Mouse (Mus musculus): Measurements from ENCODE around the gene Arf4. TPM values are rescaled to one million over a fixed set of nuclear protein-coding genes. Genes with fewer than 3 reads are reported as not detected.
A peak's percentile ranks its signal among the peaks of the same experiment; 100 is the strongest.

Gene Arf4
- total RNA-seq (2018; cell fraction: chromatin; rRNA removed) = 100 to 1,000 TPM in 25 of 26 experiments, 10 to 100 TPM in 1; 88.1 to 393 (median 178) TPM
- total RNA-seq (2018; cell fraction: cytosol; rRNA removed) = 100 to 1,000 TPM; 173 to 318 (median 215) TPM
- total RNA-seq (2018; cell fraction: nucleus; rRNA removed) = 100 to 1,000 TPM; 110 to 274 (median 211) TPM
- polyA plus RNA-seq (2018) = 146 to 281 TPM (median 200 TPM) in 3 replicates

- WGBS (ENCODE audit: missing documents) = under 1% methylated on average over 79 of the region's 83 CpGs
These were observed at the start of gene Arf4 for GRCm38 (mm10) chr14:26637851-26638707. Gene Arf4 (plus strand): TSS chr14:26638074.

DNA sequence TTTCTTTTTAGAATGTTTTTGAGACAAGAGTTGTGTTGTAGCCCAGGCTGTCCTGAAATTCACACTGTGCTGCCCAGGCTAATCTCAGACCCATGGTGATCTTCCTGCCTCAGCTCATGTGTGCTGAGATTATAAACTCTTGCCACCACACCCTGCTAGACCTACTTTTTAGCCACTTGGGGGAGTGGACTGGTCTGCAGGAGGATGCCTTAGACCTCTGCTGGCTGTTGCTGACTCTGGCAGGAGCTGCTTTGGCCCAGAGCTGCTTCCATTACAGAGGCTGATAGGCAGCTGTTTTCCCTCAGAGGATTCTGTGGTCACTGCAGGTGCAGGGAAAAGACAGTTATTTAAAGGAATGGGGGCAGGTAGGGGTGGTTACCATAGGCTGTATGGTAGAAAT is 46.5 kb upstream of the Arf4 start:
- Histone ChIP-seq H3K36me3 (ENCODE audit: inconsistent target) (peaks cover 15% of the 10 kb centered on the region), H3K27ac (no peak overlapping the region), H3K4me3 (ENCODE audit: inconsistent target) (no peak overlapping the region), H3K79me2 (ENCODE audit: inconsistent target) (peaks cover 68% of the 10 kb centered on the region)

More at GRCm38 (mm10) chr14:26637851-26638707, at the start of gene Arf4:
- Histone ChIP-seq H3K4me3 (ENCODE audit: inconsistent target) (peak within 1 kb of the TSS; percentile 96), H3K27ac (peak within 1 kb of the TSS; percentile 83), H3K36me3 (ENCODE audit: inconsistent target) (no peaks in the 10 kb centered on the region), H3K79me2 (ENCODE audit: inconsistent target) (peaks cover 50% of the 10 kb centered on the region)

GRCm38 (mm10) chr14:26593281-26593895 is 44.5 kb upstream of the Arf4 start:
- Histone ChIP-seq H3K79me2 (ENCODE audit: inconsistent target) (peaks cover 48% of the 10 kb centered on the region), H3K4me3 (ENCODE audit: inconsistent target) (no peak overlapping the region), H3K27ac (no peak overlapping the region), H3K36me3 (ENCODE audit: inconsistent target) (peaks cover 25% of the 10 kb centered on the region)
- 67% methylated on average over 2 of the region's 2 CpGs for WGBS (ENCODE audit: missing documents)

- Histone ChIP-seq H3K79me2 (ENCODE audit: inconsistent target) (peaks cover 30% of the 10 kb centered on the region; the same call in 1 of the 2 replicates), H3K36me3 (ENCODE audit: inconsistent target) (peaks cover 30% of the 10 kb centered on the region), H3K27ac (no peak overlapping the region), H3K4me3 (ENCODE audit: inconsistent target) (no peak overlapping the region)
- 93% methylated on average over 7 of the region's 7 CpGs for WGBS (ENCODE audit: missing documents)
These were observed 42.7 kb upstream of the Arf4 start for GRCm38 (mm10) chr14:26595167-26595566.

- Histone ChIP-seq H3K79me2 (ENCODE audit: inconsistent target) (peaks cover 23% of the 10 kb centered on the region; the same call in 1 of the 2 replicates), H3K36me3 (ENCODE audit: inconsistent target) (peaks cover 36% of the 10 kb centered on the region), H3K27ac (no peak overlapping the region), H3K4me3 (ENCODE audit: inconsistent target) (no peak overlapping the region)
- 50% methylated on average over 5 of the region's 5 CpGs for WGBS (ENCODE audit: missing documents)
These were observed 42.0 kb upstream of the Arf4 start for GRCm38 (mm10) chr14:26595695-26596365.

DNA sequence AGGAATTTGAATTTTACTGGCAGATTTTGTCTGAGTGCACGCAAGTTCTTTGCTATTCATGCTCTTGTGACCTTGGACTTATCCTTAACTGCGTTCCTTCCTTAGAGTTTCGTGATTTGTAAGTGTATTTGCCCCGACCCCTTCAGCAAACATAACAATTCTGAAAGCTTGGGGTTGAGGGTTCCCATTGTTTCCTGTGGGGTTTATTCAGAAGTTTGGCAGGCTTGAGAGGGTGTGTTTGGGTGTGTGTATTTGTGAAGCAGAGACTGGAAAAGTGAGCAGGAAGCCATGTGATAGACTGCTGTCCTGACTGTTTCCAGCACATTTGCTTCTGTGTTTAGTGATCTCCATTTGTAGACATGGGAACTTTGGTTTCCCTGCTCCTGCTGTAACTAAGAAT is 32.5 kb upstream of the Arf4 start:
- H3K79me2 ChIP-seq (ENCODE audit: inconsistent target) = no peaks in the 10 kb centered on the region
- no peak overlapping the region for H3K27ac ChIP-seq
- WGBS (ENCODE audit: missing documents) = 97% methylated on average over 4 of the region's 4 CpGs
- H3K4me3 ChIP-seq (ENCODE audit: inconsistent target) = no peak overlapping the region
- peaks cover 69% of the 10 kb centered on the region for H3K36me3 ChIP-seq (ENCODE audit: inconsistent target)

GRCm38 (mm10) chr14:26609674-26610073 is 28.2 kb upstream of the Arf4 start:
- Histone ChIP-seq H3K27ac (no peak overlapping the region), H3K4me3 (ENCODE audit: inconsistent target) (no peak overlapping the region), H3K36me3 (ENCODE audit: inconsistent target) (peaks cover 54% of the 10 kb centered on the region), H3K79me2 (ENCODE audit: inconsistent target) (no peaks in the 10 kb centered on the region)
- WGBS (ENCODE audit: missing documents) = 79% methylated on average over 1 of the region's 1 CpGs

GRCm38 (mm10) chr14:26610689-26611088 is 27.2 kb upstream of the Arf4 start:
- WGBS (ENCODE audit: missing documents) = 25% methylated on average over 4 of the region's 4 CpGs
- H3K4me3 ChIP-seq (ENCODE audit: inconsistent target) = no peak overlapping the region
- H3K36me3 ChIP-seq (ENCODE audit: inconsistent target) = peaks cover 52% of the 10 kb centered on the region
- no peak overlapping the region for H3K27ac ChIP-seq
- H3K79me2 ChIP-seq (ENCODE audit: inconsistent target) = no peaks in the 10 kb centered on the region

GRCm38 (mm10) chr14:26625301-26625700 is 12.6 kb upstream of the Arf4 start:
- H3K36me3 ChIP-seq (ENCODE audit: inconsistent target) = peaks cover 47% of the 10 kb centered on the region
- H3K27ac ChIP-seq = no peak overlapping the region
- peaks cover 6% of the 10 kb centered on the region; the same call in 1 of the 2 replicates for H3K79me2 ChIP-seq (ENCODE audit: inconsistent target)
- WGBS (ENCODE audit: missing documents) = 83% methylated on average over 4 of the region's 4 CpGs
- no peak overlapping the region for H3K4me3 ChIP-seq (ENCODE audit: inconsistent target)

DNA sequence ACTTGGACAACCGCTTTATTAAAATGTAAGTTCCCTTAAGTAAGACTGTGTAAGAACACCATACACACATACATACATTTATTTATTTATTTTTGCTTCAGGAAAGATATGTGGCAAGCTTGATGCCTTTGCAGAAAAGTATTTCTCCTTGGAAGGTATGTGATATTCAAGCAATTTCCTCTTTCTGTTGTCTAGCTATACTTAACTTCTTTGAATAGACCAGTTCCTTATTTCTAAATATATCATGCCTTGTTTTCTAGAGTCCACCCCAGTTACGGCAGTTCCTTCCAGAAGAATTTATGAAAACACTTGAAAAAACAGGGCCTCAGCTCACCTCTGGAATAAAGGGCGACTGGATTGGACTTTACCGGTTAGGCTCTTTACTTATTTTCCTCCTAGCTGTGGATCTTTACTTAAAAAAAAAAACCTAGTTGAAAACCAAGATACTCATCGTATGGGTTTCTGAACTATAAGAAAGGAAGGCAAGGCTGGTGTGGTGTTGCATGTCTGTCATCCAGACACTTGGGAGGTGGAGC is 11.2 kb upstream of the Arf4 start:
- 7% methylated on average over 5 of the region's 5 CpGs for WGBS (ENCODE audit: missing documents)
- Histone ChIP-seq H3K79me2 (ENCODE audit: inconsistent target) (peaks cover 6% of the 10 kb centered on the region; the same call in 1 of the 2 replicates), H3K36me3 (ENCODE audit: inconsistent target) (peaks cover 52% of the 10 kb centered on the region; the same call in 1 of the 2 replicates), H3K27ac (peak overlapping the region; percentile 81), H3K4me3 (ENCODE audit: inconsistent target) (no peak overlapping the region)

- H3K79me2 ChIP-seq (ENCODE audit: inconsistent target) = peaks cover 42% of the 10 kb centered on the region
- peak overlapping the region; percentile 65 for H3K27ac ChIP-seq
- peaks cover 7% of the 10 kb centered on the region; the same call in 1 of the 2 replicates for H3K36me3 ChIP-seq (ENCODE audit: inconsistent target)
- peak overlapping the region; percentile 48 for H3K4me3 ChIP-seq (ENCODE audit: inconsistent target)
- WGBS (ENCODE audit: missing documents) = 30% methylated on average over 17 of the region's 17 CpGs
These were observed 636 bp upstream of the Arf4 start for GRCm38 (mm10) chr14:26637025-26637850.

DNA sequence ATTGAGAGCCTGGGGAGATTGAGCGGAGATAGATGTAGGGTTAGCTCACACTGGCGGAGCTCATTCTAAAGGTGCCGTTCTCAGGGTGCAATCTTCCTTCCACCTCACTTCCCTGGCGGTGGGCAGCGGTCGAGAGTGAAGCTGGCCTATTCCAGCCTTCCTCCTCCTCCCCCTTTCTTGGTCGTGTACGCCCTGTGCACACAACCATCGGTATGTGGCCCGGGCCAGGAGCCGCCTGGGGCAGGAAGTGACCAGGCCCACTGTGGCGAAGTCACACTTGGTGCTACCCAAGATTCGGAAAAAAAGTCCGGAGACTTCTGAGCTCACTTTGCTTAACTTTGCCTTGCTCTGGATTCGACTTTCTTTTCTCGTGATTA is 822 bp downstream of the Arf4 start:
- WGBS (ENCODE audit: missing documents) = under 1% methylated on average over 16 of the region's 16 CpGs
- peaks cover 56% of the 10 kb centered on the region for H3K79me2 ChIP-seq (ENCODE audit: inconsistent target)
- H3K36me3 ChIP-seq (ENCODE audit: inconsistent target) = no peaks in the 10 kb centered on the region
- H3K27ac ChIP-seq = peak overlapping the region; percentile 83
- H3K4me3 ChIP-seq (ENCODE audit: inconsistent target) = peak overlapping the region; percentile 96

DNA sequence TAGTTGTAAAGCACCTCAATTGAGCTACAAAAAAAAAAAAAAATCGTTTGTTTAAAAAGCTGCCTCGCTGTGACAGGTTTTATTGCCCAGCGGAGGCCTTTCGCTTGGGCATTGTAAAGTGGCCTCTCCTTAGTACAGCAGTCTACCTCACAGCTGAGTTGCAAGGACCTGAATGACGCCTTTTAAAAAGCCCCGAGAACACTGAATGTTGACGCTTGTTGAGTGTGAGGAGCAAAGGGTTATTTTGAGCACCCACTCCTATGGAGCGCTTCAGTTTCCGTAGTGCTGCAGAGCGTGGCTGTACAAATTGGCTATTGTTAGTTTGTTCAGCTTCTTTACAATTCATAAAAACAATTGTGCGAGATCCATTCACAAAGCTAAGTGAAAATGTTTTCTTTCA is 1.4 kb downstream of the Arf4 start:
- Histone ChIP-seq H3K79me2 (ENCODE audit: inconsistent target) (peaks cover 62% of the 10 kb centered on the region), H3K4me3 (ENCODE audit: inconsistent target) (peak overlapping the region; percentile 96), H3K36me3 (ENCODE audit: inconsistent target) (no peaks in the 10 kb centered on the region), H3K27ac (peak overlapping the region; percentile 83)
- WGBS (ENCODE audit: missing documents) = 3% methylated on average over 11 of the region's 11 CpGs

Measured in macrophage (primary cell).